Mouse (Mus musculus): Measurements from ENCODE around the gene Gltpd2.
"Not testable (repeated sequence)": the region's sequence is repeated elsewhere in the genome, so short reads cannot be mapped to it uniquely, and the experiment has no call there.

The Gltpd2 gene

DNA sequence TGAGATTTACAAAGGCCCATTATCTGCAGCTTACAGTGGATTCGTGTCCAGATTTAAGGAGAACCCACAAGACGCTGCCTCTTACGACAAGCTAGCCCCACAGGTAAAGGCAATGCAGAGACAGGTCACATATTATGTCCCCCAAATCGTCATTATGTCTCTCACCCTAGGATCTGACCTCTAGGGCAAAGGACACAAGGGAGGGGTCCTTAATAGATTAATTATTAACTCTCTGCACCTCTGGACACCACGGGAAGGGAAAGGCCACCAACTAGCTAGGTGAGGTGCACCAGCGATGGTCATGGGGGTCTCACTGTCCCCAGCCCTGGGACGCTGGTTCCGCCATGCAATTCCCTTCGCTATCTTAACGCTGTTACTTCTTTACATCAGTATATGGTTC is at the start of gene Gltpd2:
Gltpd2 (plus strand) TSS at position 274 of the 400 bp plus-strand sequence.
- no peak for DNase-seq (ENCODE audit: low read depth, low spot score)

- DNase-seq (ENCODE audit: low read depth, low spot score), result no peak
Observed at GRCm38 (mm10) chr11:70469764-70470163, 49.2 kb upstream of the Gltpd2 start.

GRCm38 (mm10) chr11:70472716-70473115 is 46.3 kb upstream of the Gltpd2 start:
- DNase-seq (ENCODE audit: low read depth, low spot score), result no peak

DNA sequence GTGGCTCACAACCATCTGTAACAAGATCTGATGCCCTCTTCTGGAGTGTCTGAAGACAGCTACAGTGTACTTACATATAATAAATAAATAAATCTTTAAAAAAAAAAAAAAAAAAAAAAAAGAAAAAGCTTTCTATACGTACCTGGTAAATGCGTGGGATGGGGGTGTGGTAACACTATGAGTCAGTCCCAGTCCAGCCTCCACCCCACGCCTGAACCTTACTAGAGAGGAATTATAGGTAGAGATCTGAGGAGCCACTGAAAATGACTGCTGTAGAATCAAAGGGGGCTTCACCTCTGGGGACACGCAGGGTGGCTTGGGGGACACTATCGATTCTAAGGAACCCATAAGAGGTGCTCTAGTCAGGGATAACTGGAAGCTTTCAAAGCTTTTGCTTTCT is 45.7 kb upstream of the Gltpd2 start:
- DNase-seq (ENCODE audit: low read depth, low spot score), result not testable (repeated sequence)

GRCm38 (mm10) chr11:70474872-70475534 is 44.0 kb upstream of the Gltpd2 start:
- no peak for DNase-seq (ENCODE audit: low read depth, low spot score)

- no peak for DNase-seq (ENCODE audit: low read depth, low spot score)
Observed at GRCm38 (mm10) chr11:70485498-70485897, 33.5 kb upstream of the Gltpd2 start.

- no peak for DNase-seq (ENCODE audit: low read depth, low spot score)
Observed at GRCm38 (mm10) chr11:70487816-70488215, 31.2 kb upstream of the Gltpd2 start.

DNA sequence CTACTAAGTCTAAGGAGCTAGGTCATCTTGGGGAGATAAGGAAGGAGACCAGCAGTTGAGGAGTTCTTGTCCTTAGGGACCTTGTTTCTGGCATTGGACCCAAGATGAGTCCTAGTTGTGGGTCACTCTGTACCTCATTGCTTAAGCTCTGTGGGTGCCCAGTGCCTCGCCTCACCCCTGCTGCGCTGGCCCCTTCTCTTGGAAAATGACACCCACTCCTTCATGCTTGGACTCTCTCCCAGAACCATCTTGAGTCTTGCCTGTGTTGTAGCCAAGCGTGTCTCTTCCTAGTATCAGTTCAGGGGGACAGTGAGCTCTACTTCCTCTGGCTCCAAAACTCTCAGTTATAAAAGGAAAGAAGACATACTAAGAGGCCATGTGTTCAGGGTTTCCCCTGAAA is 29.9 kb upstream of the Gltpd2 start:
- DNase-seq (ENCODE audit: low read depth, low spot score), result peak; percentile 17

GRCm38 (mm10) chr11:70489684-70490083 is 29.3 kb upstream of the Gltpd2 start:
- peak; percentile 33 for DNase-seq (ENCODE audit: low read depth, low spot score)

- DNase-seq (ENCODE audit: low read depth, low spot score), result no peak
Observed at GRCm38 (mm10) chr11:70499566-70500475, 19.2 kb upstream of the Gltpd2 start.

GRCm38 (mm10) chr11:70500476-70500812 is 18.6 kb upstream of the Gltpd2 start:
- DNase-seq (ENCODE audit: low read depth, low spot score), result no peak

DNA sequence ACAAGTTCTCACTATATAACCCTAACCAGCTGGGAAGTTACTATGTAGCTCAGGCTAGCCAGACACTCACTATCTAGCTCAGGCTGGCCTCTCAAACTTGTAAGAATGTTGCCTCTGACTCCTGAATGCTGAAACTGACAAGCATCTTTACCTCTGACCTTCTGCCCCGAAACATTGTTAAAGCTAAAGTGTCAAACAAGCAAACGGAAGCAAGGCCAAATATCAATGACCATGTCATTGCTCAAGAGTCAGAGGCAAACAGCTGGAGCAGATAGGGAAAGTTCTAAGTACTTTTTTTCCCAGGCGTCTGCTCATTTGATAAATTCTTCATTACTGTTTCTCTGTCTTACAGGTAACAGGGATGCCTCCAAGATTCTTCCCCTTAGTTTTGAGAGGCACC is 17.0 kb upstream of the Gltpd2 start:
- no peak for DNase-seq (ENCODE audit: low read depth, low spot score)

GRCm38 (mm10) chr11:70504970-70505369 is 14.0 kb upstream of the Gltpd2 start, which contains the start of gene Tm4sf5:
TSS of gene Tm4sf5 (plus strand) at chr11:70505244.
- DNase-seq (ENCODE audit: low read depth, low spot score), result no peak

DNA sequence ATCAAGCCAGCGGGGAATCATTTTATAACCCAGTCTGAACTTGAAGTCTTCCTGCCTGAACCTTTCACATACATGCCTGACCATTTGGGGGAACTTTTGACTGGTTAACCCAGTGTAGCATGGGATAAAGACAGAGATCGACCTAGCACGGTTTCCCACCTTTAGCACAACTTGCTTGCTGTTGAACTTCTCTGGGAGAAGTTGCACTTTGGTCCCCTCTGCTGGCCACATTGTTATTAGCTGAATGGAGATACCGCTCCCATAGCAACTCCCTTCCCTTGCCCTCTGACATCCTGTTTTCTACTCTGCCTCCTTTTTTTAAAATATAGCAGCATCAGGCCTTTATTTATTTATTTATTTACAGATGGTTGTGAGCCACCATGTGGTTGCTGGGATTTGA is 12.6 kb upstream of the Gltpd2 start:
- DNase-seq (ENCODE audit: low read depth, low spot score), result no peak

- DNase-seq (ENCODE audit: low read depth, low spot score), result no peak
Observed at GRCm38 (mm10) chr11:70506962-70507515, 12.0 kb upstream of the Gltpd2 start.

- DNase-seq (ENCODE audit: low read depth, low spot score), result peak; percentile 38
Observed at GRCm38 (mm10) chr11:70509753-70510564, 9.0 kb upstream of the Gltpd2 start.

DNA sequence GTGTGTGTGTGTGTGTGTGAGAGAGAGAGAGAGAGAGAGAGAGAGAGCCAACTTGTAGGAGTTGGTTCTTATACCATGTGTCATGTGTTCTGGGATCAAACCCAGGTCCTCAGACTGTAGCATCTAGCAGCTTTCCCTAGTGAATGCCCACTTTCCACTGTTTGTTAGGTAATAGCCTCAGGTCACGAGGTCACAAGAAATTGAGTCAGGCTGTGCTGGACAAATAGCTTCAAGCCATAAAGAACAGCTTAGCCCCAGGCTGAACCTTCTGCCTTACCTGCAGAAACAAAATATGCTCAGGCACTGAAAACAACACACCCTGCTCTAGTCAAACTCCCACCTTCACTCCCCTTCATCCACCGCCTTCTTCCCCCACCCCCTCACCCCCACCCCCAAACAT is 7.8 kb upstream of the Gltpd2 start:
- DNase-seq (ENCODE audit: low read depth, low spot score), result no peak

DNA sequence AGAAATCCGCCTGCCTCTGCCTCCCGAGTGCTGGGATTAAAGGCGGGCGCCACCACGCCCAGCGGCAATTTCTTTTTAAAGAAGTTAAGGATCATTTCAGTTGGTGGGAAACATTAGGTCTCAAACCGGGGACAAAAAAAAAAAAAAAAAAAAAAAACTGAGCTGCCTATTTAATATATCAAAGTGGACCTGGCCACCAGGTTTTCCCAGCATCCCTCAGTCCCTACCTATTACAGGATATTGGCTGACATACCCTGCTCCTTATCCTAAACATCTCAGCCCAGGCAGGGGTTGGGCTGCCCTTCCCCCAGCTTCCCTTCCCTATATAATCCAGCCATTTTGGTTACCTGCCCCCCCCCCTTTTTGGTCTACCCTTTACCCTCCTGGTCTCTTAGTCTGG is 7.2 kb upstream of the Gltpd2 start:
- DNase-seq (ENCODE audit: low read depth, low spot score), result no peak

DNA sequence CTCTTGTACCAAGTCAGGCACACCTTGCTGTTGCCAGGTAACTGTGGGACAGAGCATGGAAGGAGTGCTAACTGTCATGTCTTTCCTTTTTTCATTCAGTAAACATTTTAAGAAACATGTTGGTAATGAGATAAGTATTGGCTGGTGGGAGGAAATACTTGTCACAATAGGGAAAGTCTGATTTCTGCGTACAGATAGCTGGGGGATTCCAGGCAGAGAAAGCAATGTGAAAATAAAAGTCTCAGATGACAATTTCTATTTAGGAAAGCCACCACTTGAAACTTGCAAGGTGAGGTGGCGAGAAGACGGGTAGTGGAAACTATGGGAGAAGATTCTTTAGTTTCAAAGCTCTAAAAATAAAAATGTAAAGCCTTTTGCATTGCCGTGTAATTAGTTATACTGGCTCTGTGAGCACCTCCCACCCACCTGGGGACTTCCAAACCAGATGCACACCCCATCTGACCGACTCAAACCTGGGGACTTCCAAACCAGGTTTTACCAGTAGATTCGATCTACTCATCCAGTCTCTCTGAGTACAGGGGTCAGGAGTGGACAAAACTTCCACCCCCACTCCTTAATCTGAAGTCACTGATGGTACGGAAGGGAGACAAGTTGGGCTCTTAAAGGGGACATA is 6.2 kb upstream of the Gltpd2 start:
- no peak for DNase-seq (ENCODE audit: low read depth, low spot score)

DNA sequence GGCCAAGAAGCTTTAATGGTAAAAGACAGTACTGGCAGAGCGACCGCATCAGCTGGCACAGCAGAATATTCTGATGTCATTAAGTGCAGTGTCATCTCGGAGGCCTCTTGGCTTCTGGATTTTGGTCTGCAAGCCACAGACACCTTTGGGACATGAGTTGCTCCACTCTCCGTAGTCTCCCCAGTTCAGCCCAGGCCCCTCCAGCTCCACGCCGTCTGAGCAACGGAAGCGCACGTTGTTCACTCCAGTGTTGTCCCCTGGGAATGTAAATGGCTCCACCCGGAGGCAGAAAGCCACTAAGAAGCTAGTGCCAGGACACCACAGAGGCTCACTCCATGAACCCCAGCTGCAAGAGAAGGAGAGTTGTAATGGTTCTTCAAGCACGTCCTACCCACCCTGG is 5.5 kb upstream of the Gltpd2 start:
- no peak for DNase-seq (ENCODE audit: low read depth, low spot score)

GRCm38 (mm10) chr11:70514288-70514687 is 4.7 kb upstream of the Gltpd2 start, which contains the start of gene Vmo1:
TSS of gene Vmo1 (minus strand) at chr11:70514616.
- no peak for DNase-seq (ENCODE audit: low read depth, low spot score)
